Comparison of ENCODE assay signal across 12 mouse cellular contexts in the genomic region with DNA sequence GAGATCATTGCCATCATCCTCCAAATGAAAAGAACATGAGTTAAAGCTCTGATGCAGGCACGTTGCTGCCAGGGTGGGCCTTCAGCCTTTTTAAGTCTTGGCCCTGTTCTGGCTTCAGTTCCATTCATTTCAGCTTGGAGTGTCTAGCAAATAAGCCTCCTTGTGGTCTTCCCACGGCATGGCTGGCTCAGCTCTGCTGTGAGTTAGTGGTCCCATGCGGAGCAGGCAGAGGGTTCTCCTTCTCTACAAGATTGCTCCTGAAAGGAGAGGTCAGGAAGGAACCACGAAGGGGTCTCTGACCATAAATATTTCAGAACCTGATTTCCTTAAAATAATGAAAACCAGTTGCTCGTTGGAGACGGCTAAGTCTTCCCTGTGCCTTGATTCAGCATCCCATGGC.
"Had no signal": no experiment of that assay in that cellular context is flagged by ENCODE, and none has a peak within 500 bp of the region (broad histone marks: within the 10 kb centered on the region; RNA-seq: fewer than 3 reads in every experiment).

No protein-coding gene starts in this region.

- H3K27ac ChIP-seq: kidney, embryonic 15.5 days; left cerebral cortex, adult 2 months; limb, embryonic 15.5 days; liver, embryonic 12.5 days; lung, embryonic 15.5 days; midbrain, embryonic 13.5 days; stomach, embryonic 15.5 days had no signal

- H3K4me1 ChIP-seq: liver, embryonic 12.5 days; lung, embryonic 15.5 days; stomach, embryonic 15.5 days had no signal

- DNase-seq: kidney, adult 11 months; kidney, postnatal 25 days; right cerebral cortex, postnatal 14 days; thymus, adult 2 months; thymus, postnatal 25 days had no signal

- H3K4me3 ChIP-seq: kidney, embryonic 15.5 days; left cerebral cortex, adult 2 months; limb, embryonic 15.5 days; liver, embryonic 12.5 days; lung, embryonic 15.5 days; midbrain, embryonic 13.5 days; stomach, embryonic 15.5 days had no signal
